Mouse (Mus musculus): ENCODE data around the gene Ccl7.

The Ccl7 gene

GRCm38 (mm10) chr11:82045471-82045870, at the start of gene Ccl7:
TSS of gene Ccl7 (plus strand) at chr11:82045712.
- DNase-seq (ENCODE audit: low spot score): no peak

GRCm38 (mm10) chr11:81996172-81996841, 49.2 kb upstream of the Ccl7 start:
- peak; percentile 37 for DNase-seq (ENCODE audit: low spot score)

- no peak for DNase-seq (ENCODE audit: low spot score)
These were observed 48.4 kb upstream of the Ccl7 start for GRCm38 (mm10) chr11:81997085-81997484.

GRCm38 (mm10) chr11:81998646-81999045, 46.9 kb upstream of the Ccl7 start:
- DNase-seq (ENCODE audit: low spot score): no peak

GRCm38 (mm10) chr11:81999469-81999868, 46.0 kb upstream of the Ccl7 start:
- no peak for DNase-seq (ENCODE audit: low spot score)

- no peak for DNase-seq (ENCODE audit: low spot score)
These were observed 44.9 kb upstream of the Ccl7 start for GRCm38 (mm10) chr11:82000581-82000980.

GRCm38 (mm10) chr11:82004810-82005209, 40.7 kb upstream of the Ccl7 start:
- no peak for DNase-seq (ENCODE audit: low spot score)

GRCm38 (mm10) chr11:82006796-82007423, 38.6 kb upstream of the Ccl7 start:
- no peak for DNase-seq (ENCODE audit: low spot score)

- DNase-seq (ENCODE audit: low spot score): no peak
These were observed 35.4 kb upstream of the Ccl7 start for GRCm38 (mm10) chr11:82010115-82010514.

GRCm38 (mm10) chr11:82011411-82012193, 33.9 kb upstream of the Ccl7 start:
- no peak for DNase-seq (ENCODE audit: low spot score)

GRCm38 (mm10) chr11:82013756-82014155, 31.8 kb upstream of the Ccl7 start:
- no peak for DNase-seq (ENCODE audit: low spot score)

- no peak for DNase-seq (ENCODE audit: low spot score)
These were observed 30.4 kb upstream of the Ccl7 start for GRCm38 (mm10) chr11:82015066-82015465.

- no peak for DNase-seq (ENCODE audit: low spot score)
These were observed 29.2 kb upstream of the Ccl7 start for GRCm38 (mm10) chr11:82016181-82016780.

- no peak for DNase-seq (ENCODE audit: low spot score)
These were observed 26.1 kb upstream of the Ccl7 start for GRCm38 (mm10) chr11:82019389-82019788.

GRCm38 (mm10) chr11:82019793-82020192, 25.7 kb upstream of the Ccl7 start:
- DNase-seq (ENCODE audit: low spot score): no peak

GRCm38 (mm10) chr11:82021406-82021805, 24.1 kb upstream of the Ccl7 start:
- DNase-seq (ENCODE audit: low spot score): no peak

GRCm38 (mm10) chr11:82022504-82023056, 22.9 kb upstream of the Ccl7 start:
- DNase-seq (ENCODE audit: low spot score): no peak

- DNase-seq (ENCODE audit: low spot score): no peak
These were observed 21.7 kb upstream of the Ccl7 start for GRCm38 (mm10) chr11:82023769-82024168.

- DNase-seq (ENCODE audit: low spot score): no peak
These were observed 15.3 kb upstream of the Ccl7 start for GRCm38 (mm10) chr11:82030171-82030570.

GRCm38 (mm10) chr11:82032136-82032535, 13.4 kb upstream of the Ccl7 start:
- no peak for DNase-seq (ENCODE audit: low spot score)

GRCm38 (mm10) chr11:82032678-82033344, 12.7 kb upstream of the Ccl7 start:
- DNase-seq (ENCODE audit: low spot score): no peak

- DNase-seq (ENCODE audit: low spot score): no peak
These were observed 11.1 kb upstream of the Ccl7 start for GRCm38 (mm10) chr11:82034446-82034845.

Data from T-cell, adult 2 months (primary cell).